Mouse (Mus musculus) MEL (cell line): ENCODE measurements at regions not wholly inside any gene's neighbourhood (a gene's known extent, or its start where the extent isn't known, plus 50 kb on each side); places are given as distances from the start of the nearest gene placed in this dataset.

Experiments
- DNase-seq: peaks from one replicate; pipeline ENCODE4 v3.0.0; 2011; ENCODE audit warnings: low read depth, low spot score
- H3K27ac ChIP-seq: 2 replicates; pipeline ENCODE4 v1.5.1; 2012; ENCODE audit warnings: low read depth, mild to moderate bottlenecking, control low read depth, low read length, moderate library complexity; ENCODE audit not compliant: control insufficient read depth
- H3K27me3 ChIP-seq, 2 experiments: fragments of 150-350 bp in 1 of 2; sonication (generic) in 1 of 2; 2 replicates each; pipeline ENCODE4 v1.6.1; 2012; ENCODE audit warnings: low read length in 2 of 2, mild to moderate bottlenecking in 2 of 2, improper control_type of control experiment in 1 of 2, moderate library complexity in 1 of 2; ENCODE audit not compliant: insufficient read depth in 2 of 2, control insufficient read depth in 1 of 2
- H3K36me3 ChIP-seq, 2 experiments: 2 replicates each; pipeline ENCODE4 v1.6.1; 2012 to 2014; ENCODE audit warnings: low read length in 2 of 2, improper control_type of control experiment in 1 of 2, inconsistent platforms in 1 of 2, mild to moderate bottlenecking in 1 of 2; ENCODE audit not compliant: insufficient read depth in 2 of 2, control insufficient read depth in 1 of 2
- H3K4me1 ChIP-seq, 2 experiments: fragments of 150-350 bp in 1 of 2; sonication (generic) in 1 of 2; 2 replicates each; pipeline ENCODE4 v1.6.1; 2012; ENCODE audit warnings: low read length in 2 of 2, improper control_type of control experiment in 1 of 2, mild to moderate bottlenecking in 1 of 2; ENCODE audit not compliant: insufficient read depth in 2 of 2, control insufficient read depth in 1 of 2
- H3K4me3 ChIP-seq, 2 experiments: fragments of 150-350 bp in 1 of 2; sonication (generic) in 1 of 2; 2 replicates each; pipeline ENCODE4 v1.5.1; 2012; ENCODE audit warnings: low read depth in 2 of 2, low read length in 2 of 2, mild to moderate bottlenecking in 2 of 2, moderate library complexity in 2 of 2, control low read depth in 1 of 2, improper control_type of control experiment in 1 of 2; ENCODE audit not compliant: control insufficient read depth in 1 of 2, insufficient read depth in 1 of 2
- H3K79me2 ChIP-seq: 2 replicates; pipeline ENCODE4 v1.6.1; 2012; ENCODE audit warnings: mild to moderate bottlenecking, low read length, moderate library complexity; ENCODE audit not compliant: control insufficient read depth, poor library complexity, insufficient read depth
- H3K9ac ChIP-seq: 2 replicates; pipeline ENCODE4 v1.6.1; 2012; ENCODE audit warnings: low read depth, mild to moderate bottlenecking, control low read depth, low read length, moderate library complexity; ENCODE audit not compliant: control insufficient read depth, poor library complexity, severe bottlenecking
- H3K9me3 ChIP-seq: fragments of 150-350 bp; sonication (generic); replicated peaks from 2 replicates; pipeline ENCODE4 v1.6.1; 2012; ENCODE audit warnings: mild to moderate bottlenecking, low read length, improper control_type of control experiment, moderate library complexity; ENCODE audit not compliant: insufficient read depth
- CHD2 ChIP-seq: IDR thresholded peaks from 2 replicates; pipeline ENCODE4 v1.6.1; 2011; ENCODE audit warnings: low read length, improper control_type of control experiment
- CTCF ChIP-seq, 3 experiments: IDR thresholded peaks in 2 of 3; conservative IDR thresholded peaks in 1 of 3; 2 replicates each; pipeline ENCODE4 v1.5.1; 2011 to 2012; ENCODE audit warnings: low read length in 3 of 3, low read depth in 2 of 3, mild to moderate bottlenecking in 2 of 3, improper control_type of control experiment in 1 of 3, inconsistent platforms in 1 of 3, mixed read lengths in 1 of 3, moderate library complexity in 1 of 3; ENCODE audit not compliant: control insufficient read depth in 1 of 3, insufficient read depth in 1 of 3, poor library complexity in 1 of 3, severe bottlenecking in 1 of 3
- ELF1 ChIP-seq: IDR thresholded peaks from 2 replicates; pipeline ENCODE4 v1.6.1; 2014; ENCODE audit warnings: low read depth, mild to moderate bottlenecking, inconsistent platforms, low read length, improper control_type of control experiment, moderate library complexity
- GATA1 ChIP-seq: IDR thresholded peaks from 2 replicates; pipeline ENCODE4 v1.6.1; 2011; ENCODE audit warnings: low read depth, low read length, improper control_type of control experiment
- HCFC1 ChIP-seq: IDR thresholded peaks from 2 replicates; pipeline ENCODE4 v1.6.1; 2012; ENCODE audit warnings: low read depth, mild to moderate bottlenecking, inconsistent platforms, low read length, improper control_type of control experiment, moderate library complexity
- JUND ChIP-seq: IDR thresholded peaks from 2 replicates; pipeline ENCODE4 v1.6.1; 2011; ENCODE audit warnings: low read depth, mild to moderate bottlenecking, improper control_type of control experiment, low read length
- KAT2A ChIP-seq: conservative IDR thresholded peaks from 2 replicates; pipeline ENCODE4 v1.6.1; 2012; ENCODE audit warnings: low read depth, low read length, improper control_type of control experiment, inconsistent platforms
- MAX ChIP-seq: IDR thresholded peaks from 2 replicates; pipeline ENCODE4 v1.6.1; 2011; ENCODE audit warnings: low read length, improper control_type of control experiment
- MEF2A ChIP-seq: IDR thresholded peaks from 2 replicates; pipeline ENCODE4 v1.6.1; 2014; ENCODE audit warnings: low read depth, mild to moderate bottlenecking, inconsistent platforms, low read length, improper control_type of control experiment; ENCODE audit not compliant: poor library complexity, insufficient replicate concordance, severe bottlenecking; ENCODE audit errors: extremely low read depth
- MXI1 ChIP-seq: IDR thresholded peaks from 2 replicates; pipeline ENCODE4 v1.6.1; 2011; ENCODE audit warnings: mild to moderate bottlenecking, low read depth, low read length, improper control_type of control experiment
- MYB ChIP-seq: IDR thresholded peaks from 2 replicates; pipeline ENCODE4 v1.6.1; 2011; ENCODE audit warnings: mild to moderate bottlenecking, low read depth, low read length, improper control_type of control experiment
- NELFE ChIP-seq: IDR thresholded peaks from 2 replicates; pipeline ENCODE4 v1.6.1; 2011; ENCODE audit warnings: low read depth, low read length, improper control_type of control experiment
- NRF1 ChIP-seq: IDR thresholded peaks from 2 replicates; pipeline ENCODE4 v1.6.1; 2014; ENCODE audit warnings: low read depth, mild to moderate bottlenecking, inconsistent platforms, low read length, improper control_type of control experiment, moderate library complexity; ENCODE audit not compliant: poor library complexity, insufficient read depth, severe bottlenecking
- POLR2AphosphoS2 ChIP-seq: IDR thresholded peaks from 2 replicates; pipeline ENCODE4 v1.6.1; 2011; ENCODE audit warnings: low read length, improper control_type of control experiment
- POLR2AphosphoS5 ChIP-seq: IDR thresholded peaks from 2 replicates; pipeline ENCODE4 v1.6.1; 2012; ENCODE audit warnings: low read depth, borderline replicate concordance, mild to moderate bottlenecking, inconsistent platforms, low read length, moderate library complexity, mixed read lengths
- RCOR1 ChIP-seq: IDR thresholded peaks from 2 replicates; pipeline ENCODE4 v1.6.1; 2012; ENCODE audit warnings: low read depth, mild to moderate bottlenecking, inconsistent platforms, low read length, improper control_type of control experiment
- TBP ChIP-seq: IDR thresholded peaks from 2 replicates; pipeline ENCODE4 v1.8.0; 2011; ENCODE audit warnings: low read depth, low read length, improper control_type of control experiment
- TCF12 ChIP-seq: IDR thresholded peaks from 2 replicates; pipeline ENCODE4 v1.6.1; 2014; ENCODE audit warnings: low read depth, mild to moderate bottlenecking, inconsistent platforms, low read length, improper control_type of control experiment, moderate library complexity
- UBTF ChIP-seq: IDR thresholded peaks from 2 replicates; pipeline ENCODE4 v1.6.1; 2012; ENCODE audit warnings: low read depth, mild to moderate bottlenecking, inconsistent platforms, low read length, improper control_type of control experiment, moderate library complexity, borderline replicate concordance; ENCODE audit not compliant: insufficient read depth
- ZKSCAN1 ChIP-seq: IDR thresholded peaks from 2 replicates; pipeline ENCODE4 v1.6.1; 2012; ENCODE audit warnings: low read depth, mild to moderate bottlenecking, inconsistent platforms, low read length, improper control_type of control experiment, moderate library complexity
- ZMIZ1 ChIP-seq: IDR thresholded peaks from 2 replicates; pipeline ENCODE4 v1.6.1; 2012; ENCODE audit warnings: low read depth, mild to moderate bottlenecking, inconsistent platforms, low read length, improper control_type of control experiment, moderate library complexity

DNA sequence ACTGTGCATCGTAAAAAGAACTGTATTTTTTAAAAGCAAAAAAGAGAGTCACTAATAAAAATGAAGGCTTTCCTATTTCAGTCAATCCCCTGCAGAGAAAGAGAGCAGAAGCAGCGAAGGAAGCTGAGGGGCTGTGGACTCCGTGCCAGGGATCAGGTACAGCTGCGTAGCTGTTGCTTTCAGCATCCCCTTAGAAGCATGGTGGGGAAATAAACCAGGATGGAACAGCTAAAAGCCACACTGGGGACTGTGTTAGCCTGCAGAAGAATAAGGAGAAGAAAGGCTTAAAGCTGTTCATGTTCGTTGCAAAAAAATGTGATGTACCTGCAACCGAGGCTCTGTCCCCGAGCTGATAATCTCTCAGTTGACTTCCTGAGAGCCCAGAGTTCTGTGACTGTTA, 1302.6 kb upstream of the Sel1l start:
- Histone ChIP-seq H3K27me3 (no peaks in the 10 kb centered on the region), H3K79me2 (no peaks in the 10 kb centered on the region), H3K36me3 (no peaks in the 10 kb centered on the region), H3K9ac (no peak overlapping the region), H3K4me1 (no peaks in the 10 kb centered on the region), H3K9me3 (no peaks in the 10 kb centered on the region), H3K27ac (no peak overlapping the region), H3K4me3 (no peak overlapping the region)
- DNase-seq, result no peak
- TF ChIP-seq TBP (no peak), JUND (no peak), MYB (no peak), GATA1 (no peak), RCOR1 (no peak), MEF2A (no peak), POLR2AphosphoS2 (no peak), UBTF (no peak), NRF1 (no peak)

DNA sequence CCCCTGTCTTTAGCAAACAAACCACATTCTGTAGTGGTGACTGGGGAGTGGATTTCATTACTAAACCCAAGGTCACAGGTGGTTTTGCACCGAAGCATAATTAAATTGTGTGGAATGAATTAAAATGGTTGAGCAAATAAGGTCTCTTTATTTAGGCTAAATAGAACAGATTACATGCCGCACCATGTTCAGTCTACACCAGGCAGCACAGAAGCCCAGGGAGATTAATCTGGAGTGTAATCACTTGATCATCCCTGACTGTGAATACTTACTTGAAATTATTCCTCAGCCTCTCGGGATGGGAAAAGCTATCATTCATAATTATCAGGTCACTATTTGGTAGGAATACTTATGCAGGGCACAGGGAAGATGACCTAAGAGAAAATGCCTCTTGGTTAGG, 1293.3 kb upstream of the Sel1l start:
- no peak for DNase-seq
- no peaks in the 10 kb centered on the region for H3K9me3 ChIP-seq
- H3K4me1 ChIP-seq, result no peaks in the 10 kb centered on the region
- H3K4me3 ChIP-seq, result no peak overlapping the region
- no peak overlapping the region for H3K9ac ChIP-seq
- TF ChIP-seq TCF12 (no peak), MYB (no peak), ELF1 (no peak), CTCF (IDR thresholded peaks at IDR 0.05 in 2 of 3, conservative IDR thresholded peaks at IDR 0.05 in 1 of 3; ENCODE audit: control insufficient read depth in 1 of 3, insufficient read depth in 1 of 3, low read depth in 2 of 3, low read length in 3 of 3, poor library complexity in 1 of 3, severe bottlenecking in 1 of 3) (no peak), GATA1 (no peak), MAX (no peak), ZKSCAN1 (no peak), NELFE (no peak), KAT2A (no peak), ZMIZ1 (no peak), HCFC1 (no peak), CHD2 (no peak), POLR2AphosphoS5 (no peak), UBTF (no peak), MXI1 (no peak)
- H3K27me3 ChIP-seq, result no peaks in the 10 kb centered on the region
- H3K36me3 ChIP-seq, result no peaks in the 10 kb centered on the region
- H3K79me2 ChIP-seq, result no peaks in the 10 kb centered on the region
- H3K27ac ChIP-seq, result no peak overlapping the region
